Comparison of ENCODE assay signal across 9 mouse cellular contexts in genomic region chr14:124191913-124192814, GRCm38 (mm10).
DNase-seq lines count a peak whose midpoint lies in the region; ATAC-seq lines count a peak whose summit lies in the region.
"Had no signal": no experiment of that assay in that cellular context is flagged by ENCODE, and none has a peak within 500 bp of the region (broad histone marks: within the 10 kb centered on the region; RNA-seq: fewer than 3 reads in every experiment).

No protein-coding gene starts in this region.

- no peak overlapping the region for H3K27ac ChIP-seq in heart, embryonic 14.5 days (replicated peaks in 1 of 2; ENCODE audit: control insufficient read depth in 1 of 2, insufficient read depth in 1 of 2, low read depth in 2 of 2, low read length in 2 of 2)
- H3K27ac ChIP-seq in midbrain, embryonic 13.5 days, result peak overlapping the region; percentile 75
- H3K27ac ChIP-seq: macrophage had no signal

- H3K36me3 ChIP-seq in heart, embryonic 14.5 days (ENCODE audit: control insufficient read depth, insufficient read depth, low read length), result no peaks in the 10 kb centered on the region
- H3K36me3 ChIP-seq in midbrain, embryonic 13.5 days, result no peaks in the 10 kb centered on the region

- H3K27me3 ChIP-seq in heart, embryonic 14.5 days (ENCODE audit: control insufficient read depth, insufficient read depth, low read length), result peaks cover 32% of the 10 kb centered on the region
- peaks cover 11% of the 10 kb centered on the region; the same call in 1 of the 2 replicates for H3K27me3 ChIP-seq in midbrain, embryonic 13.5 days

- H3K4me3 ChIP-seq in heart, embryonic 14.5 days (ENCODE audit: control insufficient read depth in 1 of 2, insufficient read depth in 1 of 2, low read depth in 1 of 2, low read length in 2 of 2), result peak overlapping the region; percentile 22 to 25
- H3K4me3 ChIP-seq in midbrain, embryonic 13.5 days (replicated peaks), result peak overlapping the region; percentile 59

- H3K4me1 ChIP-seq in heart, embryonic 14.5 days (ENCODE audit: control insufficient read depth in 2 of 2, insufficient read depth in 2 of 2, low read length in 2 of 2), result peaks cover 2 to 3% of the 10 kb centered on the region in 2 experiments; a peak in 1 of 4 replicates
- peaks cover 20% of the 10 kb centered on the region for H3K4me1 ChIP-seq in midbrain, embryonic 13.5 days (replicated peaks)

- H3K4me2 ChIP-seq in heart, embryonic 14.5 days (ENCODE audit: low read length), result peak overlapping the region; percentile 62
- H3K4me2 ChIP-seq in midbrain, embryonic 13.5 days (replicated peaks), result peak overlapping the region; percentile 92

- H3K9ac ChIP-seq in heart, embryonic 14.5 days (ENCODE audit: low read length), result no peak overlapping the region
- H3K9ac ChIP-seq in midbrain, embryonic 13.5 days (replicated peaks), result peak overlapping the region; percentile 82

- intact Hi-C loops in gastrocnemius, postnatal 36 days (cut with DNase I), result no loop called here

- DNase-seq in urinary bladder, postnatal 14 days (ENCODE audit: low spot score), result peak; percentile 7
- DNase-seq in urinary bladder, postnatal 36 days (ENCODE audit: low spot score in 2 of 2), result no peak
- DNase-seq in embryo, embryonic 10.5 days (ENCODE audit: low spot score), result peak; percentile 69
- DNase-seq in layer of hippocampus, adult 8-10 months (ENCODE audit: low spot score in 2 of 2), result peak; percentile 27 to 47
- peak; percentile 23 for DNase-seq in telencephalon, adult 2 months (ENCODE audit: low read depth, low spot score)
- DNase-seq in gastrocnemius, postnatal 36 days, result no peak

- H3K9me3 ChIP-seq in heart, embryonic 14.5 days (ENCODE audit: control insufficient read depth, low read length), result no peaks in the 10 kb centered on the region
- no peaks in the 10 kb centered on the region for H3K9me3 ChIP-seq in midbrain, embryonic 13.5 days

- 2% methylated on average over 42 of the region's 42 CpGs for WGBS in heart, embryonic 14.5 days
- under 1% methylated on average over 42 of the region's 42 CpGs for WGBS in midbrain, embryonic 13.5 days

- no peak for ATAC-seq in heart, embryonic 14.5 days (ENCODE audit: insufficient number of reproducible peaks, insufficient read depth, low FRiP score, low read depth)
- ATAC-seq in midbrain, embryonic 13.5 days, result peak; percentile 93

Comparison
In these comparisons a context has a peak if more than half of its experiments do, and no peak if none do; other contexts are left out.
1. DNase-seq: peak in urinary bladder, postnatal 14 days (single experiment), embryo, embryonic 10.5 days (single experiment), layer of hippocampus, adult 8-10 months (2 of 2) and telencephalon, adult 2 months (single experiment); none in urinary bladder, postnatal 36 days (0 of 2) and gastrocnemius, postnatal 36 days (0 of 2).